Mouse (Mus musculus): ENCODE data around the gene Tiprl. TPM values are rescaled to one million over a fixed set of nuclear protein-coding genes. Genes with fewer than 3 reads are reported as not detected.

Gene Tiprl
- polyA plus RNA-seq, 1 experiment from 2014 or later, result 103 TPM

GRCm38 (mm10) chr1:165195396-165195960 lies 41.3 kb downstream of the Tiprl start:
- Histone ChIP-seq H3K27me3 (ENCODE audit: control insufficient read depth, insufficient read depth, low read length) (no peaks in the 10 kb centered on the region), H3K4me2 (no peak overlapping the region), H3K36me3 (ENCODE audit: control insufficient read depth, insufficient read depth, low read length) (no peaks in the 10 kb centered on the region), H3K4me3 (ENCODE audit: low read depth, low read length) (no peak overlapping the region), H3K9ac (ENCODE audit: low read length) (no peak overlapping the region), H3K9me3 (ENCODE audit: control insufficient read depth, low read length) (no peaks in the 10 kb centered on the region), H3K27ac (ENCODE audit: low read depth, low read length) (no peak overlapping the region), H3K4me1 (ENCODE audit: control insufficient read depth, insufficient read depth, low read length) (peaks cover 3% of the 10 kb centered on the region)
- WGBS, result 73% methylated on average over 3 of the region's 3 CpGs
- DNase-seq (ENCODE audit: low spot score, missing footprints) (no peak), ATAC-seq (ENCODE audit: low FRiP score) (no peak)

- H3K9me3 ChIP-seq (ENCODE audit: control insufficient read depth, low read length), result no peaks in the 10 kb centered on the region
- H3K27me3 ChIP-seq (ENCODE audit: control insufficient read depth, insufficient read depth, low read length), result no peaks in the 10 kb centered on the region
- H3K4me2 ChIP-seq, result peak overlapping the region; percentile 97
- H3K9ac ChIP-seq (ENCODE audit: low read length), result peak overlapping the region; percentile 69
- 15% methylated on average over 5 of the region's 5 CpGs for WGBS
- H3K36me3 ChIP-seq (ENCODE audit: control insufficient read depth, insufficient read depth, low read length), result no peaks in the 10 kb centered on the region
- peaks cover 3% of the 10 kb centered on the region for H3K4me1 ChIP-seq (ENCODE audit: control insufficient read depth, insufficient read depth, low read length)
- ATAC-seq (ENCODE audit: low FRiP score) (no peak; the same call in 1 of the 2 replicates), DNase-seq (ENCODE audit: low spot score, missing footprints) (no peak)
- peak overlapping the region; percentile 74 for H3K4me3 ChIP-seq (ENCODE audit: low read depth, low read length)
- H3K27ac ChIP-seq (ENCODE audit: low read depth, low read length), result no peak overlapping the region
Measured at GRCm38 (mm10) chr1:165194662-165195013, 42.2 kb downstream of the Tiprl start.

- peak; percentile 95 for DNase-seq (ENCODE audit: low spot score, missing footprints)
- Histone ChIP-seq H3K27me3 (ENCODE audit: control insufficient read depth, insufficient read depth, low read length) (no peaks in the 10 kb centered on the region), H3K9ac (ENCODE audit: low read length) (peak within 1 kb of the TSS; percentile 69), H3K36me3 (ENCODE audit: control insufficient read depth, insufficient read depth, low read length) (no peaks in the 10 kb centered on the region), H3K4me2 (peak within 1 kb of the TSS; percentile 97), H3K4me3 (ENCODE audit: low read depth, low read length) (peak within 1 kb of the TSS; percentile 74), H3K4me1 (ENCODE audit: control insufficient read depth, insufficient read depth, low read length) (peaks cover 3% of the 10 kb centered on the region), H3K9me3 (ENCODE audit: control insufficient read depth, low read length) (no peaks in the 10 kb centered on the region), H3K27ac (ENCODE audit: low read depth, low read length) (no peak within 1 kb of the TSS)
- WGBS, result under 1% methylated on average over 69 of the region's 69 CpGs
- peak; percentile 90 for ATAC-seq (ENCODE audit: low FRiP score)
Measured at GRCm38 (mm10) chr1:165193880-165194661, 42.7 kb downstream of the Tiprl start, which contains the start of gene Sft2d2. Gene Sft2d2, minus strand, starts transcription at chr1:165194438.

GRCm38 (mm10) chr1:165193426-165193825 lies 43.4 kb downstream of the Tiprl start:
- ATAC-seq (ENCODE audit: low FRiP score) (no peak), DNase-seq (ENCODE audit: low spot score, missing footprints) (peak; percentile 90)
- no peaks in the 10 kb centered on the region for H3K9me3 ChIP-seq (ENCODE audit: control insufficient read depth, low read length)
- peaks cover 3% of the 10 kb centered on the region for H3K4me1 ChIP-seq (ENCODE audit: control insufficient read depth, insufficient read depth, low read length)
- no peaks in the 10 kb centered on the region for H3K27me3 ChIP-seq (ENCODE audit: control insufficient read depth, insufficient read depth, low read length)
- no peak overlapping the region for H3K27ac ChIP-seq (ENCODE audit: low read depth, low read length)
- peak overlapping the region; percentile 74 for H3K4me3 ChIP-seq (ENCODE audit: low read depth, low read length)
- H3K36me3 ChIP-seq (ENCODE audit: control insufficient read depth, insufficient read depth, low read length), result no peaks in the 10 kb centered on the region
- H3K9ac ChIP-seq (ENCODE audit: low read length), result peak overlapping the region; percentile 69
- H3K4me2 ChIP-seq, result peak overlapping the region; percentile 97
- WGBS, result 20% methylated on average over 7 of the region's 7 CpGs

GRCm38 (mm10) chr1:165192714-165193264 lies 44.0 kb downstream of the Tiprl start:
- H3K27ac ChIP-seq (ENCODE audit: low read depth, low read length), result no peak overlapping the region
- DNase-seq (ENCODE audit: low spot score, missing footprints), result no peak
- H3K4me3 ChIP-seq (ENCODE audit: low read depth, low read length), result no peak overlapping the region
- peaks cover 3% of the 10 kb centered on the region for H3K4me1 ChIP-seq (ENCODE audit: control insufficient read depth, insufficient read depth, low read length)
- H3K36me3 ChIP-seq (ENCODE audit: control insufficient read depth, insufficient read depth, low read length), result no peaks in the 10 kb centered on the region
- no peak overlapping the region for H3K4me2 ChIP-seq
- no peaks in the 10 kb centered on the region for H3K9me3 ChIP-seq (ENCODE audit: control insufficient read depth, low read length)
- H3K9ac ChIP-seq (ENCODE audit: low read length), result no peak overlapping the region
- 84% methylated on average over 10 of the region's 10 CpGs for WGBS
- H3K27me3 ChIP-seq (ENCODE audit: control insufficient read depth, insufficient read depth, low read length), result no peaks in the 10 kb centered on the region
- no peak for ATAC-seq (ENCODE audit: low FRiP score)

- Histone ChIP-seq H3K4me2 (no peak overlapping the region), H3K27me3 (ENCODE audit: control insufficient read depth, insufficient read depth, low read length) (no peaks in the 10 kb centered on the region), H3K27ac (ENCODE audit: low read depth, low read length) (no peak overlapping the region), H3K4me1 (ENCODE audit: control insufficient read depth, insufficient read depth, low read length) (peaks cover 5% of the 10 kb centered on the region), H3K4me3 (ENCODE audit: low read depth, low read length) (no peak overlapping the region), H3K9ac (ENCODE audit: low read length) (no peak overlapping the region), H3K36me3 (ENCODE audit: control insufficient read depth, insufficient read depth, low read length) (no peaks in the 10 kb centered on the region), H3K9me3 (ENCODE audit: control insufficient read depth, low read length) (no peaks in the 10 kb centered on the region)
- WGBS, result 84% methylated on average over 4 of the region's 4 CpGs
- DNase-seq (ENCODE audit: low spot score, missing footprints) (no peak), ATAC-seq (ENCODE audit: low FRiP score) (no peak)
Measured at GRCm38 (mm10) chr1:165192102-165192501, 44.7 kb downstream of the Tiprl start.

GRCm38 (mm10) chr1:165191611-165192010 lies 45.2 kb downstream of the Tiprl start:
- Histone ChIP-seq H3K4me3 (ENCODE audit: low read depth, low read length) (no peak overlapping the region), H3K9me3 (ENCODE audit: control insufficient read depth, low read length) (no peaks in the 10 kb centered on the region), H3K36me3 (ENCODE audit: control insufficient read depth, insufficient read depth, low read length) (no peaks in the 10 kb centered on the region), H3K9ac (ENCODE audit: low read length) (no peak overlapping the region), H3K27ac (ENCODE audit: low read depth, low read length) (no peak overlapping the region), H3K4me2 (no peak overlapping the region), H3K27me3 (ENCODE audit: control insufficient read depth, insufficient read depth, low read length) (no peaks in the 10 kb centered on the region), H3K4me1 (ENCODE audit: control insufficient read depth, insufficient read depth, low read length) (peaks cover 5% of the 10 kb centered on the region)
- ATAC-seq (ENCODE audit: low FRiP score) (no peak), DNase-seq (ENCODE audit: low spot score, missing footprints) (no peak)
- 76% methylated on average over 13 of the region's 13 CpGs for WGBS

GRCm38 (mm10) chr1:165190571-165191273 lies 46.1 kb downstream of the Tiprl start:
- ATAC-seq (ENCODE audit: low FRiP score) (no peak), DNase-seq (ENCODE audit: low spot score, missing footprints) (peak; percentile 76)
- Histone ChIP-seq H3K9me3 (ENCODE audit: control insufficient read depth, low read length) (no peaks in the 10 kb centered on the region), H3K27me3 (ENCODE audit: control insufficient read depth, insufficient read depth, low read length) (no peaks in the 10 kb centered on the region), H3K4me3 (ENCODE audit: low read depth, low read length) (no peak overlapping the region), H3K4me2 (no peak overlapping the region), H3K36me3 (ENCODE audit: control insufficient read depth, insufficient read depth, low read length) (no peaks in the 10 kb centered on the region), H3K4me1 (ENCODE audit: control insufficient read depth, insufficient read depth, low read length) (peaks cover 5% of the 10 kb centered on the region), H3K27ac (ENCODE audit: low read depth, low read length) (no peak overlapping the region), H3K9ac (ENCODE audit: low read length) (no peak overlapping the region)
- 93% methylated on average over 10 of the region's 10 CpGs for WGBS

GRCm38 (mm10) chr1:165190068-165190467 lies 46.7 kb downstream of the Tiprl start:
- Histone ChIP-seq H3K9ac (ENCODE audit: low read length) (no peak overlapping the region), H3K4me2 (no peak overlapping the region), H3K4me1 (ENCODE audit: control insufficient read depth, insufficient read depth, low read length) (peaks cover 5% of the 10 kb centered on the region), H3K27ac (ENCODE audit: low read depth, low read length) (no peak overlapping the region), H3K9me3 (ENCODE audit: control insufficient read depth, low read length) (no peaks in the 10 kb centered on the region), H3K4me3 (ENCODE audit: low read depth, low read length) (no peak overlapping the region), H3K27me3 (ENCODE audit: control insufficient read depth, insufficient read depth, low read length) (no peaks in the 10 kb centered on the region), H3K36me3 (ENCODE audit: control insufficient read depth, insufficient read depth, low read length) (no peaks in the 10 kb centered on the region)
- WGBS, result 79% methylated on average over 6 of the region's 6 CpGs
- ATAC-seq (ENCODE audit: low FRiP score) (no peak), DNase-seq (ENCODE audit: low spot score, missing footprints) (peak; percentile 21)

Measured in midbrain, embryonic 11.5 days (tissue).